Mouse (Mus musculus) CH12.LX (cell line): ENCODE measurements around the gene Iqschfp. TPM values are rescaled to one million over a fixed set of nuclear protein-coding genes. Genes with fewer than 3 reads are reported as not detected.

Source experiments
- DNase-seq: peaks from one replicate; pipeline ENCODE4 v3.0.0-alpha.2; 2013; ENCODE audit errors: extremely low read depth
- H3K27ac ChIP-seq: 2 replicates; pipeline ENCODE4 v1.5.1; 2012; ENCODE audit warnings: low read depth, mild to moderate bottlenecking, control low read depth, moderate library complexity; ENCODE audit not compliant: insufficient read depth
- H3K27me3 ChIP-seq: replicated peaks from 2 replicates; pipeline ENCODE3; 2012; ENCODE audit warnings: inconsistent platforms
- H3K36me3 ChIP-seq, 2 experiments: replicated peaks in 1 of 2; 2 replicates each; pipeline versions ENCODE3 to v1.6.1; 2012; ENCODE audit warnings: inconsistent platforms in 1 of 2, low read length in 1 of 2, mild to moderate bottlenecking in 1 of 2, mixed read lengths in 1 of 2, moderate library complexity in 1 of 2; ENCODE audit not compliant: control insufficient read depth in 1 of 2, insufficient read depth in 1 of 2
- H3K4me1 ChIP-seq, 2 experiments: 2 replicates each; pipeline ENCODE4 v1.6.1; 2012; ENCODE audit warnings: inconsistent platforms in 1 of 2, moderate library complexity in 1 of 2; ENCODE audit not compliant: insufficient read depth in 2 of 2, control insufficient read depth in 1 of 2
- H3K4me2 ChIP-seq: 2 replicates; pipeline ENCODE4 v1.6.1; 2012; ENCODE audit warnings: low read depth, mild to moderate bottlenecking, control low read depth; ENCODE audit not compliant: poor library complexity, insufficient read depth, severe bottlenecking
- H3K4me3 ChIP-seq, 3 experiments: fragments of 150-350 bp in 1 of 3; sonication (generic) in 1 of 3; replicated peaks in 1 of 3; 2 replicates each; pipeline versions ENCODE3 to v1.5.1; 2011 to 2012; ENCODE audit warnings: low read depth in 2 of 3, low read length in 2 of 3, mild to moderate bottlenecking in 2 of 3, moderate library complexity in 2 of 3, control low read depth in 1 of 3, improper control_type of control experiment in 1 of 3, inconsistent platforms in 1 of 3, mixed read lengths in 1 of 3; ENCODE audit not compliant: poor library complexity in 1 of 3
- H3K79me2 ChIP-seq: replicated peaks from 2 replicates; pipeline ENCODE4 v1.6.1; 2012; ENCODE audit warnings: mild to moderate bottlenecking, moderate library complexity; ENCODE audit not compliant: control insufficient read depth, poor library complexity, insufficient read depth, severe bottlenecking; ENCODE audit errors: extremely low read depth
- H3K9ac ChIP-seq: 2 replicates; pipeline ENCODE4 v1.6.1; 2012; ENCODE audit warnings: low read depth, mild to moderate bottlenecking, control low read depth, moderate library complexity; ENCODE audit not compliant: insufficient read depth
- H3K9me3 ChIP-seq: replicated peaks from 2 replicates; pipeline ENCODE3; 2012; ENCODE audit warnings: low read length, inconsistent platforms, mixed read lengths
- BHLHE40 ChIP-seq: IDR thresholded peaks from 2 replicates; pipeline ENCODE4 v1.6.1; 2011; ENCODE audit warnings: mild to moderate bottlenecking, low read depth, low read length, improper control_type of control experiment
- CHD1 ChIP-seq: IDR thresholded peaks from 2 replicates; pipeline ENCODE4 v1.6.1; 2012; ENCODE audit warnings: low read depth, low read length, improper control_type of control experiment, inconsistent platforms
- CTCF ChIP-seq, 2 experiments: IDR thresholded peaks in 1 of 2; conservative IDR thresholded peaks in 1 of 2; 2 replicates each; pipeline ENCODE4 v1.5.1; 2011 to 2012; ENCODE audit warnings: low read depth in 2 of 2, low read length in 2 of 2, improper control_type of control experiment in 1 of 2, inconsistent platforms in 1 of 2, mild to moderate bottlenecking in 1 of 2, moderate library complexity in 1 of 2
- E2F4 ChIP-seq: IDR thresholded peaks from 2 replicates; pipeline ENCODE4 v1.6.1; 2011; ENCODE audit warnings: low read depth, low read length, improper control_type of control experiment; ENCODE audit not compliant: insufficient replicate concordance
- EP300 ChIP-seq: IDR thresholded peaks from 2 replicates; pipeline ENCODE4 v1.6.1; 2011; ENCODE audit warnings: low read length, improper control_type of control experiment
- ETS1 ChIP-seq: conservative IDR thresholded peaks from 2 replicates; pipeline ENCODE4 v1.6.1; 2012; ENCODE audit warnings: low read depth, mild to moderate bottlenecking, inconsistent platforms, low read length, improper control_type of control experiment, moderate library complexity
- IRF4 ChIP-seq: IDR thresholded peaks from 2 replicates; pipeline ENCODE4 v1.6.1; 2014; ENCODE audit warnings: low read depth, mild to moderate bottlenecking, inconsistent platforms, low read length, improper control_type of control experiment
- JUN ChIP-seq: IDR thresholded peaks from 2 replicates; pipeline ENCODE4 v1.6.1; 2011; ENCODE audit warnings: low read depth, mild to moderate bottlenecking, low read length, improper control_type of control experiment, moderate library complexity; ENCODE audit not compliant: insufficient read depth
- JUND ChIP-seq: conservative IDR thresholded peaks from 2 replicates; pipeline ENCODE4 v1.6.1; 2011; ENCODE audit warnings: low read depth, low read length, improper control_type of control experiment
- MAFK ChIP-seq: IDR thresholded peaks from 2 replicates; pipeline ENCODE4 v1.6.1; 2011; ENCODE audit warnings: low read length, improper control_type of control experiment; ENCODE audit not compliant: insufficient replicate concordance
- MAX ChIP-seq: IDR thresholded peaks from 2 replicates; pipeline ENCODE4 v1.6.1; 2011; ENCODE audit warnings: low read length, improper control_type of control experiment
- MAZ ChIP-seq: IDR thresholded peaks from 2 replicates; pipeline ENCODE4 v1.6.1; 2012; ENCODE audit warnings: low read depth, mild to moderate bottlenecking, inconsistent platforms, low read length, improper control_type of control experiment, moderate library complexity
- MXI1 ChIP-seq: IDR thresholded peaks from 2 replicates; pipeline ENCODE4 v1.6.1; 2011; ENCODE audit warnings: mild to moderate bottlenecking, low read depth, low read length, improper control_type of control experiment
- MYC ChIP-seq: IDR thresholded peaks from 2 replicates; pipeline ENCODE4 v1.6.1; 2011; ENCODE audit warnings: low read depth, mild to moderate bottlenecking, improper control_type of control experiment, low read length
- NELFE ChIP-seq: IDR thresholded peaks from 2 replicates; pipeline ENCODE4 v1.6.1; 2011; ENCODE audit warnings: low read depth, low read length, improper control_type of control experiment
- NRF1 ChIP-seq: IDR thresholded peaks from 2 replicates; pipeline ENCODE4 v1.6.1; 2014; ENCODE audit warnings: low read depth, mild to moderate bottlenecking, inconsistent platforms, low read length, improper control_type of control experiment, moderate library complexity
- POLR2AphosphoS2 ChIP-seq: IDR thresholded peaks from 2 replicates; pipeline ENCODE4 v1.6.1; 2011; ENCODE audit warnings: low read depth, low read length, improper control_type of control experiment
- RAD21 ChIP-seq: IDR thresholded peaks from 2 replicates; pipeline ENCODE4 v1.6.1; 2011; ENCODE audit warnings: low read depth, mild to moderate bottlenecking, low read length, improper control_type of control experiment, moderate library complexity
- SIN3A ChIP-seq: IDR thresholded peaks from 2 replicates; pipeline ENCODE4 v1.6.1; 2012; ENCODE audit warnings: low read length, improper control_type of control experiment, inconsistent platforms
- TCF12 ChIP-seq: IDR thresholded peaks from 2 replicates; pipeline ENCODE4 v1.6.1; 2014; ENCODE audit warnings: low read depth, mild to moderate bottlenecking, inconsistent platforms, low read length, improper control_type of control experiment
- USF1 ChIP-seq: IDR thresholded peaks from 2 replicates; pipeline ENCODE4 v1.6.1; 2014; ENCODE audit warnings: low read depth, mild to moderate bottlenecking, inconsistent platforms, low read length, improper control_type of control experiment
- ZC3H11A ChIP-seq: IDR thresholded peaks from 2 replicates; pipeline ENCODE4 v1.6.1; 2012; ENCODE audit warnings: low read depth, mild to moderate bottlenecking, inconsistent platforms, low read length, improper control_type of control experiment
- ZKSCAN1 ChIP-seq: IDR thresholded peaks from 2 replicates; pipeline ENCODE4 v1.6.1; 2012; ENCODE audit warnings: low read depth, inconsistent platforms, low read length, improper control_type of control experiment, borderline replicate concordance
- ZMIZ1 ChIP-seq: IDR thresholded peaks from 2 replicates; pipeline ENCODE4 v1.6.1; 2012; ENCODE audit warnings: low read depth, mild to moderate bottlenecking, inconsistent platforms, low read length, improper control_type of control experiment
- ZNF384 ChIP-seq: IDR thresholded peaks from 2 replicates; pipeline ENCODE4 v1.6.1; 2012; ENCODE audit warnings: low read depth, low read length, improper control_type of control experiment, inconsistent platforms
- dilution Hi-C: fragments of 300-500 bp; cut with MboI; formaldehyde crosslinking; loops from 2 replicates; pipeline ENCODE4 v1.14.3; 2020; ENCODE audit warnings: low sequenced_read_pairs; ENCODE audit not compliant: extremely low pct_unique_long_range_greater_than_20kb, extremely low pct_ligation_motif_present
- in situ Hi-C: fragments of 300-500 bp; cut with MboI; formaldehyde crosslinking; loops from 3 replicates; pipeline ENCODE4 v1.14.3; 2019; ENCODE audit warnings: low sequenced_read_pairs, low pct_ligation_motif_present, low pct_unique_long_range_greater_than_20kb, mixed read lengths
- polyA plus RNA-seq: library from polyadenylated mRNA; unstranded; fragments of >175 nt; gene quantifications from 2 replicates; pipeline ENCODE4 v1.2.1, GENCODE M21; 2012; ENCODE audit warnings: low read depth; ENCODE audit not compliant: insufficient read length
- total RNA-seq, 2 experiments: library from RNA; depleted of rRNA; stranded (reverse); fragments of 300-350 nt in 1 of 2; fragments of >200 nt in 1 of 2; gene quantifications; 2 replicates each; pipeline ENCODE4 v1.2.3; 2012 to 2014

Gene Iqschfp
- total and polyA plus RNA-seq, 3 experiments, result 0.13 to 0.25 TPM; not detected in 1

- Histone ChIP-seq H3K9me3 (no peaks in the 10 kb centered on the region), H3K79me2 (no peaks in the 10 kb centered on the region), H3K9ac (no peak overlapping the region), H3K4me1 (no peaks in the 10 kb centered on the region), H3K4me3 (no peak overlapping the region), H3K27ac (no peak overlapping the region), H3K4me2 (no peak overlapping the region)
- dilution Hi-C loops (no loop called here), in situ Hi-C loops (no loop called here)
- DNase-seq, result no peak
- no peak for TF ChIP-seq ZMIZ1
- no peak for TF ChIP-seq CHD1
- TF ChIP-seq MXI1, result no peak
- no peak for TF ChIP-seq USF1
- no peak for TF ChIP-seq TCF12
- no peak for TF ChIP-seq JUN
- TF ChIP-seq IRF4, result no peak
- TF ChIP-seq, all 38 proteins: peak for 0
- Histone ChIP-seq H3K36me3 (no peaks in the 10 kb centered on the region), H3K27me3 (no peaks in the 10 kb centered on the region)
Measured at GRCm38 (mm10) chr3:68269251-68269650, 377.2 kb downstream of the Iqschfp start.

- H3K9me3 ChIP-seq, result no peaks in the 10 kb centered on the region
- in situ Hi-C loops (no loop called here), dilution Hi-C loops (no loop called here)
- no peak overlapping the region for H3K4me2 ChIP-seq
- no peaks in the 10 kb centered on the region for H3K4me1 ChIP-seq
- H3K36me3 ChIP-seq, result no peaks in the 10 kb centered on the region
- no peaks in the 10 kb centered on the region for H3K79me2 ChIP-seq
- no peaks in the 10 kb centered on the region for H3K27me3 ChIP-seq
- TF ChIP-seq JUN (no peak), MAX (no peak), JUND (no peak), SIN3A (no peak), RAD21 (no peak), ZC3H11A (no peak), IRF4 (no peak), MAFK (no peak), NELFE (no peak)
- H3K27ac ChIP-seq, result no peak overlapping the region
- DNase-seq, result no peak
- no peak overlapping the region for H3K4me3 ChIP-seq
- H3K9ac ChIP-seq, result no peak overlapping the region
Measured at GRCm38 (mm10) chr3:68270246-68270645, 378.2 kb downstream of the Iqschfp start.

- H3K27me3 ChIP-seq, result no peaks in the 10 kb centered on the region
- no peak for DNase-seq
- TF ChIP-seq BHLHE40 (no peak), MAZ (no peak), ETS1 (no peak), MYC (no peak), ZKSCAN1 (no peak), MXI1 (no peak), ZC3H11A (no peak), JUN (no peak), E2F4 (no peak), ZMIZ1 (no peak), NRF1 (no peak), MAFK (no peak), POLR2AphosphoS2 (no peak), MAX (no peak), ZNF384 (no peak), CTCF (conservative IDR thresholded peaks at IDR 0.05 in 1 of 2, IDR thresholded peaks at IDR 0.05 in 1 of 2; ENCODE audit: low read depth in 2 of 2, low read length in 2 of 2) (no peak), NELFE (no peak), EP300 (no peak)
- no peak overlapping the region for H3K9ac ChIP-seq
- in situ Hi-C loops (no loop called here), dilution Hi-C loops (no loop called here)
- H3K36me3 ChIP-seq, result no peaks in the 10 kb centered on the region
- H3K79me2 ChIP-seq, result no peaks in the 10 kb centered on the region
- H3K9me3 ChIP-seq, result no peaks in the 10 kb centered on the region
- H3K27ac ChIP-seq, result no peak overlapping the region
- no peak overlapping the region for H3K4me3 ChIP-seq
- no peak overlapping the region for H3K4me2 ChIP-seq
- H3K4me1 ChIP-seq, result no peaks in the 10 kb centered on the region
Measured at GRCm38 (mm10) chr3:68271457-68271856, 379.4 kb downstream of the Iqschfp start.
